Mouse (Mus musculus): ENCODE results near the gene 1700017D01Rik. TPM values are rescaled to one million over a fixed set of nuclear protein-coding genes. Genes with fewer than 3 reads are reported as not detected.
"Not testable (repeated sequence)": the region's sequence is repeated elsewhere in the genome, so short reads cannot be mapped to it uniquely, and the experiment has no call there.

Gene 1700017D01Rik
- total RNA-seq (2014; rRNA removed) (not detected in 2 replicates), polyA plus RNA-seq (2015; fragmentation: Nextera tagmentation; extraction: Ambion mirVana) (not detected in 2 replicates)

- not testable (repeated sequence) for ATAC-seq; H3K4me2 ChIP-seq (ENCODE audit: low read depth, low read length); H3K4me3 ChIP-seq (ENCODE audit: low read length); H3K9ac ChIP-seq (replicated peaks; ENCODE audit: low read length); H3K36me3 ChIP-seq (ENCODE audit: insufficient read depth, low read length); DNase-seq (ENCODE audit: low spot score); H3K27me3 ChIP-seq (ENCODE audit: insufficient read depth, low read length); H3K27ac ChIP-seq; H3K4me1 ChIP-seq (ENCODE audit: insufficient read depth, low read length); H3K9me3 ChIP-seq (ENCODE audit: low read length)
- WGBS: 86% methylated on average over 8 of the region's 8 CpGs
Measured at GRCm38 (mm10) chr19:11130776-11131175, at the start of gene 1700017D01Rik. Gene 1700017D01Rik (minus strand): TSS chr19:11130876.

- Histone ChIP-seq H3K9me3 (ENCODE audit: low read length) (no peaks in the 10 kb centered on the region), H3K27me3 (ENCODE audit: insufficient read depth, low read length) (no peaks in the 10 kb centered on the region), H3K9ac (replicated peaks; ENCODE audit: low read length) (no peak overlapping the region), H3K4me2 (ENCODE audit: low read depth, low read length) (no peak overlapping the region), H3K27ac (no peak overlapping the region), H3K4me3 (ENCODE audit: low read length) (no peak overlapping the region), H3K4me1 (ENCODE audit: insufficient read depth, low read length) (no peaks in the 10 kb centered on the region), H3K36me3 (ENCODE audit: insufficient read depth, low read length) (no peaks in the 10 kb centered on the region)
- DNase-seq (ENCODE audit: low spot score): peak; percentile 14
- TF ChIP-seq CTCF (IDR thresholded peaks at IDR 0.05; ENCODE audit: low read depth): no peak
- ATAC-seq: peak; percentile 43
- WGBS: 44% methylated on average over 2 of the region's 2 CpGs
Measured at GRCm38 (mm10) chr19:11177464-11177863, 46.8 kb upstream of the 1700017D01Rik start.

- TF ChIP-seq CTCF (IDR thresholded peaks at IDR 0.05; ENCODE audit: low read depth): no peak
- no peak for ATAC-seq
- H3K9ac ChIP-seq (replicated peaks; ENCODE audit: low read length): no peak within 1 kb of the TSS
- no peaks in the 10 kb centered on the region for H3K4me1 ChIP-seq (ENCODE audit: insufficient read depth, low read length)
- no peaks in the 10 kb centered on the region for H3K36me3 ChIP-seq (ENCODE audit: insufficient read depth, low read length)
- H3K9me3 ChIP-seq (ENCODE audit: low read length): no peaks in the 10 kb centered on the region
- 37% methylated on average over 10 of the region's 10 CpGs for WGBS
- DNase-seq (ENCODE audit: low spot score): no peak
- no peaks in the 10 kb centered on the region for H3K27me3 ChIP-seq (ENCODE audit: insufficient read depth, low read length)
- no peak within 1 kb of the TSS for H3K4me2 ChIP-seq (ENCODE audit: low read depth, low read length)
- no peak within 1 kb of the TSS for H3K4me3 ChIP-seq (ENCODE audit: low read length)
- no peak within 1 kb of the TSS for H3K27ac ChIP-seq
Measured at GRCm38 (mm10) chr19:11165172-11165571, 34.5 kb upstream of the 1700017D01Rik start, which contains the start of gene 1700025F22Rik. Gene 1700025F22Rik (minus strand): TSS chr19:11165320.

- not testable (repeated sequence) for ATAC-seq; H3K27me3 ChIP-seq (ENCODE audit: insufficient read depth, low read length)
- WGBS: 80% methylated on average over 6 of the region's 6 CpGs
Measured at GRCm38 (mm10) chr19:11157890-11158289, 27.2 kb upstream of the 1700017D01Rik start.

GRCm38 (mm10) chr19:11135336-11135735 lies 4.7 kb upstream of the 1700017D01Rik start:
- Histone ChIP-seq H3K4me1 (ENCODE audit: insufficient read depth, low read length) (no peaks in the 10 kb centered on the region), H3K4me3 (ENCODE audit: low read length) (no peak overlapping the region), H3K4me2 (ENCODE audit: low read depth, low read length) (no peak overlapping the region), H3K9me3 (ENCODE audit: low read length) (no peaks in the 10 kb centered on the region), H3K9ac (replicated peaks; ENCODE audit: low read length) (no peak overlapping the region), H3K27me3 (ENCODE audit: insufficient read depth, low read length) (no peaks in the 10 kb centered on the region), H3K27ac (no peak overlapping the region), H3K36me3 (ENCODE audit: insufficient read depth, low read length) (no peaks in the 10 kb centered on the region)
- ATAC-seq: no peak
- no peak for DNase-seq (ENCODE audit: low spot score)
- no peak for TF ChIP-seq CTCF (IDR thresholded peaks at IDR 0.05; ENCODE audit: low read depth)
- WGBS: 84% methylated on average over 4 of the region's 4 CpGs

More at GRCm38 (mm10) chr19:11157890-11158289, 27.2 kb upstream of the 1700017D01Rik start:
- not testable (repeated sequence) for H3K9ac ChIP-seq (replicated peaks; ENCODE audit: low read length); H3K4me1 ChIP-seq (ENCODE audit: insufficient read depth, low read length); H3K36me3 ChIP-seq (ENCODE audit: insufficient read depth, low read length); H3K4me3 ChIP-seq (ENCODE audit: low read length); H3K4me2 ChIP-seq (ENCODE audit: low read depth, low read length); DNase-seq (ENCODE audit: low spot score); H3K27ac ChIP-seq; H3K9me3 ChIP-seq (ENCODE audit: low read length)

- H3K9ac ChIP-seq (replicated peaks; ENCODE audit: low read length): no peak overlapping the region
- H3K4me3 ChIP-seq (ENCODE audit: low read length): no peak overlapping the region
- H3K36me3 ChIP-seq (ENCODE audit: insufficient read depth, low read length): no peaks in the 10 kb centered on the region
- ATAC-seq: no peak
- H3K9me3 ChIP-seq (ENCODE audit: low read length): no peaks in the 10 kb centered on the region
- H3K27me3 ChIP-seq (ENCODE audit: insufficient read depth, low read length): no peaks in the 10 kb centered on the region
- no peak overlapping the region for H3K27ac ChIP-seq
- H3K4me2 ChIP-seq (ENCODE audit: low read depth, low read length): no peak overlapping the region
- H3K4me1 ChIP-seq (ENCODE audit: insufficient read depth, low read length): no peaks in the 10 kb centered on the region
- no peak for TF ChIP-seq CTCF (IDR thresholded peaks at IDR 0.05; ENCODE audit: low read depth)
- 86% methylated on average over 2 of the region's 2 CpGs for WGBS
- DNase-seq (ENCODE audit: low spot score): no peak
Measured at GRCm38 (mm10) chr19:11134852-11135251, 4.2 kb upstream of the 1700017D01Rik start.

GRCm38 (mm10) chr19:11129702-11130101 lies 974 bp downstream of the 1700017D01Rik start:
- no peak for DNase-seq (ENCODE audit: low spot score)
- no peak for ATAC-seq
- no peak for TF ChIP-seq CTCF (IDR thresholded peaks at IDR 0.05; ENCODE audit: low read depth)
- no peak overlapping the region for H3K27ac ChIP-seq
- H3K4me1 ChIP-seq (ENCODE audit: insufficient read depth, low read length): no peaks in the 10 kb centered on the region
- H3K9ac ChIP-seq (replicated peaks; ENCODE audit: low read length): no peak overlapping the region
- no peaks in the 10 kb centered on the region for H3K36me3 ChIP-seq (ENCODE audit: insufficient read depth, low read length)
- H3K27me3 ChIP-seq (ENCODE audit: insufficient read depth, low read length): no peaks in the 10 kb centered on the region
- WGBS: 93% methylated on average over 1 of the region's 1 CpGs
- peaks cover 3% of the 10 kb centered on the region; the same call in 1 of the 2 replicates for H3K9me3 ChIP-seq (ENCODE audit: low read length)
- no peak overlapping the region for H3K4me2 ChIP-seq (ENCODE audit: low read depth, low read length)
- H3K4me3 ChIP-seq (ENCODE audit: low read length): no peak overlapping the region

- not testable (repeated sequence) for H3K36me3 ChIP-seq (ENCODE audit: insufficient read depth, low read length); H3K9me3 ChIP-seq (ENCODE audit: low read length); H3K4me1 ChIP-seq (ENCODE audit: insufficient read depth, low read length); H3K27ac ChIP-seq; H3K9ac ChIP-seq (replicated peaks; ENCODE audit: low read length); DNase-seq (ENCODE audit: low spot score); H3K27me3 ChIP-seq (ENCODE audit: insufficient read depth, low read length)
- Histone ChIP-seq H3K4me3 (ENCODE audit: low read length) (peak overlapping the region; percentile 39), H3K4me2 (ENCODE audit: low read depth, low read length) (peak overlapping the region; percentile 47)
- 5% methylated on average over 6 of the region's 38 CpGs for WGBS
- ATAC-seq: peak; percentile 100
Measured at GRCm38 (mm10) chr19:11121016-11121420, 9.7 kb downstream of the 1700017D01Rik start.
